Mouse (Mus musculus) thymus, adult 2 months (tissue): Measurements from ENCODE around the gene Nrxn2.

Experiments
- CTCF ChIP-seq: fragments of 200-500 bp; IDR thresholded peaks from 2 replicates; pipeline ENCODE4 v1.5.1; 2012; ENCODE audit warnings: mild to moderate bottlenecking, control low read depth, low read length, moderate library complexity, borderline replicate concordance; ENCODE audit not compliant: control insufficient read depth, poor library complexity, insufficient read depth; ENCODE audit errors: extremely low read depth
- POLR2A ChIP-seq: fragments of 200-500 bp; IDR thresholded peaks from 2 replicates; pipeline ENCODE4 v1.6.1; 2012; ENCODE audit warnings: mild to moderate bottlenecking, low read length, control low read depth, moderate library complexity; ENCODE audit not compliant: control insufficient read depth, poor library complexity, insufficient read depth; ENCODE audit errors: extremely low read depth

DNA sequence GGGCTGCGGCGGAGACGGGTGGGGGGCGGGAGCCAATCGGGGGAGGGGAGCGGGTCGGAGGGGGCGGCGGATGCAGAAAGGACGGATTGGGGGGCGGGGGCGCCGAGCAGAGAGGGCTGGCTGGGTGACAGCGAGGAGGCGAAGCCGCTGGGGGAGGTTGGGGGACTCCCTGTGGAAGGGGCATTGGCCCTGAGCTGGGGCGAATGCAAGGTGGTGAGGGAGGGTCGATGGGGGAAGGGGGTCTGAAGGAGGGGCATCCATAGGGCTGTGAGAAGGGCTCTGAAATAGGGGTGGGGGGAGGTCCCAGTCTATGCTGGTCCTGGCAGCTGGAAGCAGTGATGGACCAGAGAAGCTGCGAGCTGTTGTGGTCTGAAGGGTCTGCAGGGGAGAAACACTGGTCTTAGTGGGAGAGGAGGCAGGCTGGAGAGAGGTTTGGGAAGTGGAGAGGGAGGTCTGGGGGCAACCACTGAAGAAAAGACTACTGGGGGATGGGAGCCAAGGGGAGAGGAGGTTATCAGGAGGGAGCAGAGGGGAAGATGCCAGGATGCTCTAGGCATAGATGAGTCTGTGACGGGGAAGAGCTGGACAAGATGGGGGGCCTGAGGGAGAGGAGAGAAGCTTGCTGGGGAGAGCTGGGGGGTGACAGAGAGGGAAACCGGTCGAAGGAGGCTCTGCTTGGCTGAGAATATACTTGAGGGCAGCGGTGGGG, 607 bp downstream of the Nrxn2 start:
- TF ChIP-seq CTCF (no peak), POLR2A (no peak)
